Mouse (Mus musculus) liver, postnatal 0 days (tissue): ENCODE data around the gene Crabp1. TPM values are rescaled to one million over a fixed set of nuclear protein-coding genes. Genes with fewer than 3 reads are reported as not detected.
A peak's percentile ranks its signal among the peaks of the same experiment; 100 is the strongest.

Source experiments
- ATAC-seq: fragments of 200-750 bp; cut with Nextera tagmentation; 2 replicates; pipeline ENCODE4 v1.8.0; 2017; ENCODE audit warnings: mild to moderate bottlenecking, moderate library complexity
- DNase-seq: peaks from one replicate; pipeline ENCODE4 v3.0.0-alpha.2; 2016
- H3K27ac ChIP-seq: fragments of 300-500 bp; sonication (generic); 2 replicates; pipeline ENCODE4 v1.5.1; 2014; ENCODE audit warnings: antibody characterized with exemption, moderate library complexity, mild to moderate bottlenecking, low read depth
- H3K27me3 ChIP-seq: fragments of 300-500 bp; sonication (generic); 2 replicates; pipeline ENCODE4 v1.6.1; 2014; ENCODE audit warnings: low read length, control low read depth, mixed read lengths; ENCODE audit not compliant: insufficient read depth
- H3K36me3 ChIP-seq: fragments of 300-500 bp; sonication (generic); replicated peaks from 2 replicates; pipeline ENCODE4 v1.6.1; 2014; ENCODE audit warnings: mild to moderate bottlenecking, control low read depth, low read length, moderate library complexity, mixed read lengths; ENCODE audit not compliant: insufficient read depth
- H3K4me1 ChIP-seq: fragments of 300-500 bp; sonication (generic); 2 replicates; pipeline ENCODE4 v1.6.1; 2014; ENCODE audit warnings: antibody characterized with exemption, mild to moderate bottlenecking, control low read depth; ENCODE audit not compliant: insufficient read depth
- H3K4me2 ChIP-seq: fragments of 300-500 bp; sonication (generic); 2 replicates; pipeline ENCODE4 v1.6.1; 2014; ENCODE audit warnings: low read depth, mild to moderate bottlenecking, low read length, moderate library complexity, mixed read lengths
- H3K4me3 ChIP-seq: fragments of 300-500 bp; sonication (generic); 2 replicates; pipeline ENCODE4 v1.5.1; 2014; ENCODE audit warnings: low read depth, low read length
- H3K9ac ChIP-seq: fragments of 300-500 bp; sonication (generic); replicated peaks from 2 replicates; pipeline ENCODE4 v1.6.1; 2014; ENCODE audit warnings: mild to moderate bottlenecking, moderate library complexity
- H3K9me3 ChIP-seq: fragments of 300-500 bp; sonication (generic); 2 replicates; pipeline ENCODE4 v1.6.1; 2016; ENCODE audit warnings: mild to moderate bottlenecking, control low read depth, low read length, mixed read lengths
- CTCF ChIP-seq: sonication (generic); IDR thresholded peaks from 2 replicates; pipeline ENCODE4 v1.5.1; 2016; ENCODE audit warnings: antibody characterized with exemption, low read depth
- EP300 ChIP-seq: IDR thresholded peaks from 2 replicates; pipeline ENCODE4 v1.6.1; 2016; ENCODE audit warnings: antibody characterized with exemption, low read depth, mild to moderate bottlenecking
- WGBS: fragments of 180-500 bp; shearing (Covaris S2); extraction: QIAGEN DNeasy Blood & Tissue Kit; methylation state at CpG from one replicate; pipeline ENCODE4 v1.1.7; 2014; ENCODE audit not compliant: insufficient replicate concordance; 5-methylcytosine and 5-hydroxymethylcytosine counted together
- polyA plus RNA-seq: library from polyadenylated mRNA; unstranded; fragments of >200 nt; fragmentation: Nextera tagmentation; extraction: Ambion mirVana; gene quantifications from 2 replicates; pipeline ENCODE4 v1.2.1, GENCODE M21; 2015

Gene Crabp1
- polyA plus RNA-seq, result not detected in 2 replicates

- Histone ChIP-seq H3K4me1 (no peaks in the 10 kb centered on the region; the same call in 1 of the 2 replicates), H3K9me3 (no peaks in the 10 kb centered on the region), H3K27ac (no peak within 1 kb of the TSS), H3K27me3 (peaks cover 60% of the 10 kb centered on the region), H3K9ac (no peak within 1 kb of the TSS), H3K36me3 (no peaks in the 10 kb centered on the region), H3K4me2 (peak within 1 kb of the TSS; percentile 1; the same call in 1 of the 2 replicates), H3K4me3 (0 out of 2 replicates have a peak within 1 kb of the TSS, but pooled peaks have one; percentile 17)
- no peak for DNase-seq
- WGBS, result 4% methylated on average over 40 of the region's 45 CpGs
- TF ChIP-seq CTCF (no peak), EP300 (no peak)
- ATAC-seq, result no peak
Observed at GRCm38 (mm10) chr9:54764561-54765217, at the start of gene Crabp1. Gene Crabp1, plus strand, starts transcription at chr9:54764748.

GRCm38 (mm10) chr9:54715776-54716175 lies 48.8 kb upstream of the Crabp1 start:
- H3K9me3 ChIP-seq, result no peaks in the 10 kb centered on the region
- TF ChIP-seq EP300 (no peak), CTCF (no peak)
- H3K27me3 ChIP-seq, result no peaks in the 10 kb centered on the region
- no peaks in the 10 kb centered on the region; the same call in 1 of the 2 replicates for H3K4me1 ChIP-seq
- DNase-seq (no peak), ATAC-seq (no peak)
- H3K9ac ChIP-seq, result no peak overlapping the region
- no peak overlapping the region for H3K4me2 ChIP-seq
- no peak overlapping the region for H3K4me3 ChIP-seq
- peaks cover 84% of the 10 kb centered on the region for H3K36me3 ChIP-seq
- 85% methylated on average over 3 of the region's 3 CpGs for WGBS
- no peak overlapping the region for H3K27ac ChIP-seq

- Histone ChIP-seq H3K4me3 (no peak overlapping the region), H3K4me2 (no peak overlapping the region), H3K4me1 (no peaks in the 10 kb centered on the region; the same call in 1 of the 2 replicates), H3K27me3 (no peaks in the 10 kb centered on the region), H3K27ac (no peak overlapping the region), H3K36me3 (peaks cover 86% of the 10 kb centered on the region), H3K9ac (no peak overlapping the region), H3K9me3 (no peaks in the 10 kb centered on the region)
- WGBS, result 71% methylated on average over 3 of the region's 3 CpGs
- DNase-seq, result no peak
- ATAC-seq, result peak; percentile 72
- TF ChIP-seq EP300 (no peak), CTCF (no peak)
Observed at GRCm38 (mm10) chr9:54717527-54717926, 47.0 kb upstream of the Crabp1 start.

GRCm38 (mm10) chr9:54722156-54722555 lies 42.4 kb upstream of the Crabp1 start:
- H3K4me1 ChIP-seq, result no peaks in the 10 kb centered on the region; the same call in 1 of the 2 replicates
- DNase-seq, result no peak
- no peak overlapping the region for H3K4me3 ChIP-seq
- peaks cover 84% of the 10 kb centered on the region for H3K36me3 ChIP-seq
- H3K27me3 ChIP-seq, result no peaks in the 10 kb centered on the region
- no peaks in the 10 kb centered on the region for H3K9me3 ChIP-seq
- TF ChIP-seq EP300 (no peak), CTCF (no peak)
- no peak overlapping the region for H3K27ac ChIP-seq
- 78% methylated on average over 7 of the region's 7 CpGs for WGBS
- H3K4me2 ChIP-seq, result no peak overlapping the region
- no peak overlapping the region for H3K9ac ChIP-seq
- no peak for ATAC-seq

- TF ChIP-seq EP300, result no peak
- TF ChIP-seq CTCF, result no peak
- H3K9ac ChIP-seq, result no peak overlapping the region
- H3K9me3 ChIP-seq, result no peaks in the 10 kb centered on the region
- no peak overlapping the region for H3K4me2 ChIP-seq
- H3K36me3 ChIP-seq, result peaks cover 84% of the 10 kb centered on the region
- DNase-seq (no peak), ATAC-seq (no peak)
- no peak overlapping the region for H3K4me3 ChIP-seq
- 90% methylated on average over 4 of the region's 4 CpGs for WGBS
- H3K27ac ChIP-seq, result no peak overlapping the region
- no peaks in the 10 kb centered on the region for H3K27me3 ChIP-seq
- H3K4me1 ChIP-seq, result no peaks in the 10 kb centered on the region; the same call in 1 of the 2 replicates
Observed at GRCm38 (mm10) chr9:54722596-54722995, 42.0 kb upstream of the Crabp1 start.

- Histone ChIP-seq H3K36me3 (peaks cover 79% of the 10 kb centered on the region), H3K27me3 (no peaks in the 10 kb centered on the region), H3K4me1 (no peaks in the 10 kb centered on the region), H3K9me3 (no peaks in the 10 kb centered on the region), H3K4me3 (no peak overlapping the region), H3K27ac (no peak overlapping the region), H3K9ac (no peak overlapping the region), H3K4me2 (no peak overlapping the region)
- no peak for TF ChIP-seq EP300
- TF ChIP-seq CTCF, result no peak
- DNase-seq (no peak), ATAC-seq (no peak)
- 78% methylated on average over 5 of the region's 5 CpGs for WGBS
Observed at GRCm38 (mm10) chr9:54726315-54726714, 38.2 kb upstream of the Crabp1 start.
